Mouse (Mus musculus) heart, adult 9 months (tissue): ENCODE results near the gene Igf2bp3.
A peak's percentile ranks its signal among the peaks of the same experiment; 100 is the strongest.

Experiments used
- DNase-seq, 2 experiments: peaks; one replicate each; pipeline ENCODE4 v3.0.0; 2022; ENCODE audit warnings: low spot score in 2 of 2

Igf2bp3 gene

DNA sequence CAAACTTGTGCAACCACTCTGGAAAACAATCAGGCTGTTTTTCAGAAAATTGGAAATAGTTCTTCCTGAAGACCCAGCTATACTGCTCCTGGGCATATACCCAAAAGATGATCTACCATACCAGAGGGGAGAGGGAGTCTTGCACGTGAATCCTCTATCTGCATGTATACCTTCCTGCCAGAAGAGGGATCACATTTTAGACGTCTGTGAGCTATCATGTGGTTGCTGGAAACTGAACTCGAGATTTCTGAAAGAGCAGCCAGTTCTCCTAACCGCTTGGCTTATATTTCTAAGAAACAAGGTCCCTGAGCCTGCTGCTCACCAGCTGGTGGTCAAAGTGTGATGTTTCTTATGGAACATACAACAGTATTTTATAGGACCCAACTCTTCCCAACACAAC, 146.4 kb downstream of the Igf2bp3 start:
- no peak for DNase-seq

DNA sequence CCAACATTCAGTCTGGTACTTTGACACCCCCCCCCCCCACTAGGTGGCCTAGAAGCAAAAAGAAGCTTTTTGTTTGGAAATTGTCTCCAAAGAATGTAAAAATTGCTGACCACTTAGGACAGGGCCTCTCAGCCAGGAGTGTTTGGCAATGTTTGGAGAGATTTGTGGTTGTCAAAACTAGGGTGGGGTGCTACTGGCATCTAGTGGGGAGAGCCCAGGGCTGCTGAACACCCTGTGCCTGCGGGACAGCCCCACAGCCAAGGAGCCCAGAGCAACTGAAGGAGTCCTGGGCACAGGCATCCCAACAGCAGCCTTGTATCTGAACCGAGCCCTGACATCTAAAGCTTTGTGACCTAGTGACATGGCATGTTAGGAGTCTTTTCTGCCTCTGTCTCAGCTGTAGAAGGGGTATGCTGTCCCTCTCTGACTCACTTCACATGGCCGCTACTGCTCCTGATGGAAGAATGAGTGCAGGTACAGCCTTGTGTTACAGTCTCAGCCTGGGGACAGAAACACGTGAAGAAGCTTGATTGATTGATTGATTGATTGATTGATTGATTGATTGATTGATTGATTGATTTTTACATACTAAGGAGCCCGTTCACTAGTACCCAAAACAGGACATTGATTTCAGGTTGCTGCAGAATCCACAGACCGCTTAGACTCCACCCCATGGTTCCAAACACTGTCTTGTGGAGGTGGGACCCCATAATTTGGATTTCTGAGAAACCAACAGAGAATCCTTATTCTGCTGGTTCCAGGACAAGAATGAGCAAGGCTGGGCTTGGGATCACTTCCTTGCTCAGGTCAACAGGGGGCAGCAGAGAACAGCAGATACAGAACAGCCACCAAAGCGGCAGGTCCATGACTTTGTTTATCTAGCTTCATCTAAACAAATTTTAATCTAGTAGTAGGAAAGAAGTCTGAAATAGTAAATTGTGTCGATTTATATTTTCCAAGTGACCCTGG, 157.4 kb downstream of the Igf2bp3 start:
- DNase-seq: peak; percentile 16 to 59

- DNase-seq: no peak
Measured at GRCm38 (mm10) chr6:49056009-49056408, 158.7 kb downstream of the Igf2bp3 start.

DNA sequence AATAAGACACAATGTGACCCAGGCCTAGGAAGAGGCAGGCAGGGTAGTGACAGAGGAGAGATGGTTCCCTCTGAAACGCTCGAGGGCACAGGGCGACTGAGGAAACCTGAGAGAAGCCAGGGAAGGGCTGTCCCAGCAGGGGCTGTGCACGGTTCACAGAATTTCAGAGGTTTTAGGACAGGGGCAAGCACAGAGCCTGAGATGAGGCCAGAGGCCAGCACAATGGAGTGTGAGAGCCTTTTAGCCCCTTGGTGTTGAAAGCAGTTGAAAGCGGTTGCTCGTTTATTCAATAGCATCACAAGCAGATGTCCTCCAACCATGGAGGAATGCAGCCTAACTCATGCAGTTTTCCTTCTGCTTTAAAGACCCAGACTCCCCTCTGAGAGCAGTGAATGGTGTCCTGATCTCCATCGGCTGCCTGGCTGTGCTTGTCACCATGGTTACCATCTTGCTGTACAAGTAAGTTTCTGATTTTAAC, 159.5 kb downstream of the Igf2bp3 start:
- DNase-seq: no peak

DNA sequence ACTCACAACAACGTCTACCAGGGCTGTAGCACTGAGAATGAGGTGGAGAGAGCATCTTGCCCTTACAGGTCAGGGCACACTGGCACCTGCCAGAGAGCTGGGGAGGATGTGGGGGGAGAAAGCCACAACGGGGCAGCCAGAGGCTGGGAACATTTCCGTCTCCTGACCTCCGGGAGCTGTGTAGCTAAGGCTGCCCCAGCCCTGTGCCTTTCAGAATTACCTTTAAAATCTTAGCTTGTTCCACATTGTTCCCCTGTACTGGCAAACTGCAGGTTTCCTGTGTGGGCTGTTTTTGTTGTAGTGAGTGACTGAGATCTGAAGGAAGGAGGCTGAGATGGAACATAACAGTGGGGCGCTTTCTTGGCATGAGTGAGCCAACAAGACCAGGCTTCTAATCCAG, 162.6 kb downstream of the Igf2bp3 start:
- DNase-seq: no peak

DNA sequence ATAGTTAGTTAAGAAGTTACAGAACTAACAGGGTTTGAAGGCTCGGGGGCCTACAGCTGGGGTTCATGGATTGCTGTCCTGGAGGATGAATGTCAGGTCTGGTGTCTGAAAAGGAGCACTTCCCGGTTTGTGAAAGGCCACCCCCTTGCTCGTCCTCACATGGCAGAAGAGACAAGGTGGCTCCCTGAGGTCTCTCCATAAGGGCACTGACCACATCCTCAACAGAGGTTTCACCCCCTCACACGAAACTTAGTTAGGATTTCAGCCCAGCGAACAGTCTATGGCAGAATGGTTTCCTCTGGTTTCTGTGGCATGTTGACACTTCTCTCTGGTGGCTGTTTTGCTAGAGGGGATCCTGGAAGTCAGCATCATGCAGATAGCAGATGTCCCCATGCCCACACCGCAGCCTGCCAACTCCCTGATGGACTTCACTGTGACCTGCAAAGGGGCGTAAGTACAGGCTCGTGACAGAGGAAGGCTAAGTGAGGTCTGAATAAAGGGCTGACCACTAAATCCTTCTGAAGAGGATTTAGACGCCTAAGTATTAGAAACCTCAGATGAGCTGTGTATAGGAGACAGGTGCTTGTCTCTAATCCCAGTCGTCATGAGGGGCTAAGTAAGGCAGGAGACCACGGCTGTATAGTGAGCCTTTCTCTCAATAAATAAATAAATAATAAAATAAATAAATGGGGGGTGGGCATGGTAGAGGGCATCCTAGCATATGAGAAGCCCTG, 163.9 kb downstream of the Igf2bp3 start:
- DNase-seq: no peak

- no peak for DNase-seq
Measured at GRCm38 (mm10) chr6:49048395-49048794, 166.4 kb downstream of the Igf2bp3 start.

- no peak for DNase-seq
Measured at GRCm38 (mm10) chr6:49047848-49048247, 166.9 kb downstream of the Igf2bp3 start.

DNA sequence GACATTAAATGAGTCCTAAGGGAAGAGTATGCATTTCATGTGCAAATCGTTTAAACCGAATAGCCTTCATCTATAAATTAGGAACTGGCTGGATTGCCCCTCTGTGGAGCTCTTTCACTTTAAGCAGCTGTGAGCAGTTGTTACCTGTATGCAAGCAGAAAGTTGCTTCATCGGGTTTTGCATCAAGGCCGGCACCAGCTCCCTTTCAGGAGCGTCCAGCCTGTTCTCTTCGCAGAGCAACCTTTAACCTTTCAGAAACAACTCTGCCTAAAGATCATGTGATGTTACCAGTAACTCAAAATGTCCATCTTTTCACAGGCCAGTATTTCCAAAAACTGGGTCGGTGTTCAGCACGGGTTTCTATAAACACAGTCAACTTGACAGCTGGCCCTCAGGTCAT, 167.8 kb downstream of the Igf2bp3 start:
- DNase-seq: no peak

GRCm38 (mm10) chr6:49046502-49046901, 168.3 kb downstream of the Igf2bp3 start:
- no peak for DNase-seq

GRCm38 (mm10) chr6:49039470-49040180, 175.1 kb downstream of the Igf2bp3 start:
- DNase-seq: peak in 1 of 2 experiments; percentile 28

GRCm38 (mm10) chr6:49037268-49037662, 177.5 kb downstream of the Igf2bp3 start:
- DNase-seq: no peak

DNA sequence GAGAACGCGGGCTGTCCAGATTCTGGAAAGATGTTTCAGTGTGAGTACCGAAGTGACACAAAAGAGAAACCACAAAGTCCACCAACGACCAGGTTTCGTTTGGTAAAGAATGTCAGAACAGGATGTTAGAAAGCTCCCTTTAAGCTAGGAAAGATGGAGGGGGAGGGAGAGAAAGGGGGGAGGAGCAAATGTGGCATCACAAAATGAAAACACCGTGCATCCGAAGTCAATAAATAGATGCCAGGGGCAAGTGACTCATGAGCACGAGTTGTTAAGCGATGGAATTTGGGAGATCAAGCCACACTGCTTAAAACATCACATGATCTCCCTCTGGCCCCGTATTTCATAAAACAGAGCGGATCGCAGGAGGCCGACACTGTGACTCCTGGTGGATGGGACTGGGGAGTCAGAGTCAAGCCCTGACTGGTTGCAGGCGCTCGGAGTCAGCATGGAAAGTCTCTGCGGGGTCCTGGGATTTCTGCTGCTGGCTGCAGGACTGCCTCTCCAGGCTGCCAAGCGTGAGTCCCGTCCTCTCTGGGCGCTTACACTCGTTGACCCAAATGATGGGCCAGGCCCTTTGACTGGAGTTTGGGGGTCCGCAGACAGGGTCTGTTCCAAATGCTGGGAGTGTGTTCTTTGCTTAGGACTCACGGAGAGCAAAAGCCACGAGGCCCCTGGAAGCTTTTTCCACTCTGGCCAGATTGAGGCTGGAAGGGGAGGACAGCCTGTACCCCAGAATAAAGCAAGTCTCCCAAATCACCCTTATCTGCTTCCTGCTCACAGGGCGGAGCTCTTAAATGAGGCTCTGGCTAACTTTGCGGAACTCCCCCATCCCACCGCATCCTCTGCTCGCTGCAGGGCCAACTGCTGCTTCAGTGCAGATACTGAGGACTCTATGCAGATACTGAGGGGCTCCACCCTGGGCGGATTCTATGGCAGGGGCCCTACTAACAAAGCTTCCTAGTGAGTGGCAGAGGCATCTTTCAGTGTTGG, 178.2 kb downstream of the Igf2bp3 start, which contains the start of gene Gpnmb:
Gene Gpnmb, plus strand, starts transcription at position 272 of the 993 bp plus-strand sequence.
- no peak for DNase-seq
